Mouse (Mus musculus): ENCODE measurements around the gene Ccdc62.

The Ccdc62 gene

DNA sequence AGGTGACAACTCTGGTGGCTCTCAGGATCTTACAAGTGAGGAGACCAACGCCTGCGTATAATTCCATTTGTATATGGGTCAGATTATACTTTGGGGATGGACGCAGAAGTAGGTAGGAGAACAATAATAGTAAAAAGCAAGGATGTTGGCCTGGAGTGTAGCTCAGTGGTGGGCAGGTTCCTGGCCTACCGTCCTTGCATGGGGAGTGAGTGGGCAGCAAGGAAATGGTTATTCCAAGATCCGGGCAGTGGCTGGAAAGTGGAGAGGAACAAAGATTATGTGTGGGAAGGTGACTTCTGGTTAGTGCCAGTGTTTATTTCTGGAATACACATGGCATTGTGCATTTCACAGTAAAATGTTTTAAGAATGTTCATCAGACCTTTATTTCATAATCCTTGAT is 5.5 kb downstream of the Ccdc62 start:
- in situ Hi-C loops (cut with MboI, MseI): no loop called here

GRCm38 (mm10) chr5:123938479-123938878 is 8.0 kb downstream of the Ccdc62 start:
- in situ Hi-C loops (cut with MboI, MseI): no loop called here

DNA sequence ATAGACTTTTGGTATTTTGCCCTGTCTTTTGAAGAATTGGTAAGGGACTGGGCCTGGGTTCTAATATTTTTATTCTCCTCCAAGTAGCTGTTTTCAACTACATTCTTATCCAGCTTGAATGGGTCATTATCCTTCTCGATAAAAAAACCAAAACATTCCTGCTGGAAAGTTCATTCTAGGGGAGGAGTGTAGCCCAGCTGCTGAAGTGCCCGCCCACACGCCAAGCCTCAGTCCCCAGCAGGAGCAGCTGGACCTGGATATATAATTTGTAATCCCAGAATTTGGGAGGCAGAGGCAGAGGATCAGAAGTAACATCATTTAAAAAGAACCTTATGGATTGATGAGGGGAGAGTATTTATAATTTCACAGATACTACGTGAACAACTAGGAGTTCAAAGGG is 16.1 kb downstream of the Ccdc62 start:
- in situ Hi-C loops (cut with MboI, MseI): loop anchor here (5.0 kb wide), 1 partner anchor 46 kb away; no protein-coding TSS in a partner anchor

DNA sequence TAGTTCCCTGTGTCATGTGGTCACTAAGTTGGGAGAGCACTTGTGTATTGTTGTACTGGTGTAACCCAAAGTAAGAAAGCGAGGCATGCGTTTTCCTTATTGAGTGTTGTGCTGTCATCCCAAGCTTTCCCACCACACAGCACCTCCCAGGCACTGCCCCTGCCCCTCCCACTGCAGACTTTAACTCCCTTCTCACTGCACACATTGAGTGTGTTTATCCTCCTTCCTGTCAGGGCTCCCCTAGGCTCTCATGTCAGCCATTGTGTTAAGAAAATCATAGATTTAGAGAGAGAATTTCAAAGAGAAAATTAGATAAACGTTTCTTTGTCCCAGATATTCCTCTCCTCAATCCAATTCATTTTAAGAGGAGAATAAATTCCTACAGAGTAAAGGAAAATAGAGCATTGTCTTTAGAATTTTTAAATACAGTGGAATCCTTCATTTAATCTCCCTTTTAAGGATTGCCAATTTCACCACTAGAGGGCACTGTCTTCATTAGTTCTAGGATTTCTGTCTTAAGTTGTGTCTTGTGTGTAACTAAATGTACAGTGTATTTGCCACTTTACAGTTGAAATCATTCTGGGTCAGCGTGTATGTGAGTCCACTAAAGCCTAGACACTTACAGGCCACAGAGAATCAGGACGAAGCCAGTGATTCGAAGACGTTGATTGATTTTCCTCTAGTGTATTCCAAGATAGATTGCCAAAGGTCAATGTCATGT is 16.7 kb downstream of the Ccdc62 start:
- in situ Hi-C loops (cut with MboI, MseI): loop anchor here (5.0 kb wide), 1 partner anchor 45 kb away; no protein-coding TSS in a partner anchor

DNA sequence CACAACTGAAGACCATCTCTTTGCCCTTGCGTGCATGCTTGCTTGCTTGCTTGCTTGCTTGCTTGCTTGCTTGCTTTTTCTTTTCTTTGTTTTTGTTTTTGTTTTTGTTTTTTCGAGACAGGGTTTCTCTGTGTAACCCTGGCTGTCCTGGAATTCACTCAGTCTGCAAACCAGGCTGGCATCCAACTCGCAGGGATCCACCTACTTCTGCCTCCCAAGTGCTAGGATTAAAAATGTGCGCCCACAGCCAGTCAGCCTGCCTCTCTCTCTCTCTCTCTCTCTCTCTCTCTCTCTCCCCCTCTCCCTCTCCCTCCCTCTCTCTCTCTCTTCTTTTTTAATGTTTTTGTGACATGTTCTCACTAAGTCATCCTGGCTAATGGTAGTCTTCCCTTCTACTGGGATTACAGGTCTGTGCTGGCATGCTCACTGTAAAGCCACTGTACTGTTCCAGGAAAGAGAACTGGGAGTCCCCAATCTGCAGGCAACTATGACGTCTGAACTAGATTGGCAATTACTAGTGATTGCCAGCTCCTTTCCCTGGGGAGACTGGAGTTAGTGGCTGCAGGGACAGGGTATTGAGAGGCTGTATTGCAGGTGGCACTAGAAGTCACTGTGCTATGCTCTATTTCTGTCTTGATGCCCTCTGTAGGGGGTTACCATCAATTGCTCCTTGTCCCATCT is 22.0 kb downstream of the Ccdc62 start:
- in situ Hi-C loops (cut with MboI, MseI): loop anchor here (10.0 kb wide), 1 partner anchor 322 kb away; no protein-coding TSS in a partner anchor

GRCm38 (mm10) chr5:123957213-123957612 is 26.7 kb downstream of the Ccdc62 start:
- in situ Hi-C loops (cut with MboI, MseI): loop anchor here (10.0 kb wide), 1 partner anchor 318 kb away; no protein-coding TSS in a partner anchor

DNA sequence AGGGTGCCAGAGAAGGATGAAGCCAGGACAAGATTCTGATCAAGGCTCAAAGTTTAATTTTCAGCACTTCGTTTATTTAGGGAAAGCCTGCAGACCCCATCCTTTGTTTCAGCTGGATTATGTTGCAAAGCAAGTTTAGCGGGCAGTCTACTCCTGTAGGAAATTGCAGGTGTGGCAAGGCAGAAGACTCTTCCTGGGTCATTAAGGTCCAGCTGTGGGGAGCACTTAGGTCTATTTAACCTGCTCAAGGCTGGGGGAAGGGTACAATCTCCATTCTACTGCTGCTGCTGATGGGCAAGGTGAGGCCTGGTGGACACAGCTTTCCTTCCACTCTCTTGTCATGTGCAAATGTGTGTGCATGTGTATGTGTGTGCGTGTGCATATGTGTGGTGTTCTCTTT is 28.5 kb downstream of the Ccdc62 start:
- in situ Hi-C loops (cut with MboI, MseI): loop anchor here (10.0 kb wide), 1 partner anchor 316 kb away; no protein-coding TSS in a partner anchor

- in situ Hi-C loops (cut with MboI, MseI): no loop called here
Measured at GRCm38 (mm10) chr5:123960129-123960528, 29.6 kb downstream of the Ccdc62 start.

DNA sequence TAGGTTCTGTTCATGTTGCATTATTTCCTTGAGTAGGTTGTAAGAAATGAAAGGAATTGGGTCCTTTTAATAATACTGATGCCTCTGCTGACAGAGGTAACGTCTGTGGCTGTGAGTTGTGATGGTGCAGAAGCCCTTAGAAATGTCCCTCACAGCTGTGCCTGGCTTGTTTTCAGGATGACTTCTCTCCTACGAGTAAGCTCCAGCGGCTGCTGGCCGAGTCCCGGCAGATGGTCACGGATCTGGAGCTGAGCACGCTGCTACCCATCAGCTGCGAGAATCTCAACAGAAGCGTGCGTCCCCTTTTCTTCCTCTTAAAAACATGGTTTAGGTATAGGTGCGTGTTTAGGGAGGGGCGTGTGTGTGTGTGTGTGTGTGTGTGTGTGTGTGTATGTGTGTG is 30.6 kb downstream of the Ccdc62 start:
- in situ Hi-C loops (cut with MboI, MseI): no loop called here

- in situ Hi-C loops (cut with MboI, MseI): no loop called here
Measured at GRCm38 (mm10) chr5:123964208-123964607, 33.7 kb downstream of the Ccdc62 start.

- in situ Hi-C loops (cut with MboI, MseI): no loop called here
Measured at GRCm38 (mm10) chr5:123966759-123967158, 36.3 kb downstream of the Ccdc62 start.

DNA sequence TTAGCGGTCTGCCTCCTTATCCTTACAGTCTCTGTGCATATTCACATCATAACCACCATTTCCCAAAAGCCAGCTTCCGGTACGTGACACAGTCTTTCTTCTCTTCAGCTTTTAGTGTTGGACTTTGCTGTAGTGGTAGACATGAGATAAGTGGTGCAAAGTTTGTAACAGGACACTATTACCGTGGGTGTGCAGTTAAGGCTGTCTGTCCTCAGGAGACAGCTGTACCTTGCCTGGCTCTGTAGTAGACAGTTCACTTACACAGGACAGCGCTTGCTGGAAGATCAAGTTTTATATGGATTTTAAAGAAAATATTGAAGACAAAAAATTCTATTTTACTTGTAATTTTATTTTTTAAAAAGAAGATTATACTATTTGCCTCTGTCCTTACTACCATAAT is 38.0 kb downstream of the Ccdc62 start:
- in situ Hi-C loops (cut with MboI, MseI): no loop called here

DNA sequence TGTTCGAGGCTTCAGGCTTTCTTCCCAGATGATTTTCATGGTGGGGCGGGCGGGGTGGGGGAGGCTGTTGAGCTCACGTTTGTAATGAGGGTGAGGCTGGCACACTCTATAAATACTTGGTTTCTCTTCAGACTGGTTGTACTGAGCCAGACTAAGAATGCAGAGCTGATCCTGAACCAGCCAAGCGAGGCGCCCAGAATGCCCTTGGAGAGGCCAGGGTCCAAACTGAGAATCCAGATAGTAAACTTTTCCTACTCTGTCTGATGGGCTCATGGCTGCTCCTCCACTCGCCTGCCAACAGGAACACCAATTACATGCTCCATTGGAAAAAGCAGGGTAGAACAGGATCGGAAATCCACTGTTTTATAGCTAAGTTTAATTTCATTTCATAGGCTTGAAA is 38.7 kb downstream of the Ccdc62 start:
- in situ Hi-C loops (cut with MboI, MseI): no loop called here

- in situ Hi-C loops (cut with MboI, MseI): no loop called here
Measured at GRCm38 (mm10) chr5:123970576-123970975, 40.1 kb downstream of the Ccdc62 start.

GRCm38 (mm10) chr5:123972453-123972852 is 42.0 kb downstream of the Ccdc62 start:
- in situ Hi-C loops (cut with MboI, MseI): no loop called here

DNA sequence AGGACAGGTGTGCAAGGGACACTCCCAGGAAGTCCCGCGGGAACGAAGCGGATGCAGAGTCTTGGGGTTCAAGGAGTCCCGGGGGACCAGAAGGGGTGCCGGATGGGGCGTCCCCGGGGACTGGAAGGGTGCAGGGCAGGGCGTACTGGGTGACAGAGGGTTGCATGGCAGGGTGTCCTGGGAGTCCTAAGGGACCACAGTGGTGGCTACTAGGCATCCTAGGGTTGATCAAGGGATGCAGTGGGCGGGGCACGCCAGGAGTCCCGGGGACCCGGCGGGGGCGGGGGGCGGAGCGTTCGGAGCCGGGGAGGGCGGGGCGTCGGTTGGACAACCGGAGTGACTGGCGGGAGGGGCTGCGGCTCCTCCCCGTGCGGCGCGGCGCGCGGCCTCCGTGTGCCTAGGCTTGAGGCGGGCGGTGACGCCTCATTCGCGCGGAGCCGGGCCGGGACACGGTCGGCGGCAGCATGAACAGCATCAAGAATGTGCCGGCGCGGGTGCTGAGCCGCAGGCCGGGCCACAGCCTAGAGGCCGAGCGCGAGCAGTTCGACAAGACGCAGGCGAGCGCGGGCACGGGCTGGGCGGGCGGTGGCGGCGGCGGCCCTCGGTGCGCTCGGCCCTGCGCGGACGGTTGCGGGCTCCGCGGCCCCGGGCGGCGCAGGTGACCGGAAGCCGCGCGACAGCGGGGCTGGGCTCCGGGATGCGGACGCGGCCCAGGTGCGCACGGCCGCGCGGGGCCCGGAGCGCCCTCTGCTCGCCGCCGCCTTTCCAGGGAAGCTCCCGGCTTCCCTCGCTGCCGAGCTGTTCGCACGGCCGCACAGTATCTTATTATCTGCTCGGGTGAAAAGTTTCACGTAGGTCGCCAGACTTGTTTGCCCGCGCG is 43.1 kb downstream of the Ccdc62 start, which contains the start of gene Hip1r:
Gene Hip1r (plus strand): TSS at position 330 of the 880 bp plus-strand sequence.
- in situ Hi-C loops (cut with MboI, MseI): no loop called here

GRCm38 (mm10) chr5:123974179-123974485 is 43.7 kb downstream of the Ccdc62 start:
- in situ Hi-C loops (cut with MboI, MseI): no loop called here

GRCm38 (mm10) chr5:123974616-123975111 is 44.2 kb downstream of the Ccdc62 start:
- in situ Hi-C loops (cut with MboI, MseI): loop anchor here (25.0 kb wide), 1 partner anchor 888 kb away; the partner anchor contains the start of genes Ccdc92 and Zfp664

GRCm38 (mm10) chr5:123975668-123976180 is 45.2 kb downstream of the Ccdc62 start:
- in situ Hi-C loops (cut with MboI, MseI): loop anchor here (25.0 kb wide), 1 partner anchor 887 kb away; the partner anchor contains the start of genes Ccdc92 and Zfp664

- in situ Hi-C loops (cut with MboI, MseI): loop anchor here (25.0 kb wide), 1 partner anchor 885 kb away; the partner anchor contains the start of genes Ccdc92 and Zfp664
Measured at GRCm38 (mm10) chr5:123977231-123977630, 46.8 kb downstream of the Ccdc62 start.

DNA sequence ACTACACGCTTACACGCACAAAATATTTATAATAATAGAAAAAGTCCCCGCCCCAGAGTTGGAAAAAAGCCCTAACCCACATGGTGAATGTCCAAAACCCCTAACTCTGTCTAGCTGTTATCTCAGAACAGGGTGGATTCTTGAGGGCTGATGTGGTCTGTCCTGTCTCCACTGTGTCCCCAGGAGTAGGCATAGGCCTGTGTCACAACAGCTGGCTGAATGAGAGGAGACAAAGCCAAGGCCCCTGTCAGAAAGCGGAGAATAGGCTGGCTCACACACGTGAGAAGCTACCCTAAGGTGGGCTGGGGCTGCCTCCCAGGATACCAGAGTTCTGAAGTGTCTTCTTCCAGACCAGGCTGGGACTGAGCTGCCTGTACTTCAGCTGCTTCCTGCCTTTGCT is 47.7 kb downstream of the Ccdc62 start:
- in situ Hi-C loops (cut with MboI, MseI): loop anchor here (25.0 kb wide), 1 partner anchor 884 kb away; the partner anchor contains the start of genes Ccdc92 and Zfp664

Data from T-helper 2 cell (primary cell).